Mouse (Mus musculus) C2C12 (cell line): ENCODE data around the gene Grik4. TPM values are rescaled to one million over a fixed set of nuclear protein-coding genes. Genes with fewer than 3 reads are reported as not detected.

ENCODE experiments used
- H3K27me3 ChIP-seq: one replicate; pipeline ENCODE4 v1.6.1; 2011; ENCODE audit not compliant: control insufficient read depth, insufficient read depth, insufficient read length
- H3K36me3 ChIP-seq: one replicate; pipeline ENCODE4 v1.6.1; 2011; ENCODE audit not compliant: control insufficient read depth, insufficient read depth
- H3K4me3 ChIP-seq: one replicate; pipeline ENCODE4 v1.5.1; 2011; ENCODE audit warnings: mild to moderate bottlenecking, control low read depth; ENCODE audit not compliant: poor library complexity, insufficient read depth, severe bottlenecking
- H3K79me2 ChIP-seq: one replicate; pipeline ENCODE4 v1.6.1; 2011; ENCODE audit not compliant: control insufficient read depth, insufficient read depth
- H3K79me3 ChIP-seq: one replicate; pipeline ENCODE4 v1.6.1; 2011; ENCODE audit warnings: low read depth, control low read depth
- H3ac ChIP-seq: one replicate; pipeline ENCODE3; 2011; ENCODE audit warnings: low read depth; ENCODE audit not compliant: control insufficient read depth, insufficient read length
- CEBPB ChIP-seq: IDR thresholded peaks from one replicate; pipeline ENCODE4 v1.6.1; 2011; ENCODE audit warnings: low read depth, mild to moderate bottlenecking, control low read depth, moderate library complexity
- CTCF ChIP-seq: IDR thresholded peaks from one replicate; pipeline ENCODE4 v1.5.1; 2011; ENCODE audit not compliant: control insufficient read depth, insufficient read depth, insufficient read length
- FOSL1 ChIP-seq: IDR thresholded peaks from one replicate; pipeline ENCODE4 v1.8.0; 2011; ENCODE audit warnings: mild to moderate bottlenecking, low read length; ENCODE audit not compliant: poor library complexity, insufficient read depth, severe bottlenecking
- MAX ChIP-seq: IDR thresholded peaks from one replicate; pipeline ENCODE4 v1.6.1; 2011; ENCODE audit warnings: mild to moderate bottlenecking, control low read depth
- MYOD1 ChIP-seq: IDR thresholded peaks from one replicate; pipeline ENCODE4 v1.6.1; 2011; ENCODE audit warnings: low read depth; ENCODE audit not compliant: control insufficient read depth, insufficient read length
- MYOG ChIP-seq: IDR thresholded peaks from one replicate; pipeline ENCODE4 v1.6.1; 2011; ENCODE audit not compliant: control insufficient read depth, insufficient read length; ENCODE audit errors: extremely low read depth
- USF1 ChIP-seq: IDR thresholded peaks from one replicate; pipeline ENCODE4 v1.6.1; 2011; ENCODE audit warnings: low read depth, mild to moderate bottlenecking, control low read depth, moderate library complexity
- polyA plus RNA-seq: library from polyadenylated mRNA; unstranded; fragments of >200 nt; fragmentation: generic; extraction: Trizol; gene quantifications from one replicate; pipeline ENCODE4 v1.2.1, GENCODE M21; 2012; ENCODE audit warnings: missing spikeins

Gene Grik4
- polyA plus RNA-seq, 1 experiment = not detected

GRCm38 (mm10) chr9:42857756-42858155 is 86.5 kb downstream of the Grik4 start:
- Histone ChIP-seq H3K4me3 (no peak overlapping the region), H3K36me3 (no peaks in the 10 kb centered on the region), H3ac (no peak overlapping the region), H3K27me3 (peaks cover 4% of the 10 kb centered on the region), H3K79me2 (no peaks in the 10 kb centered on the region), H3K79me3 (no peaks in the 10 kb centered on the region)
- TF ChIP-seq MAX (no peak), CEBPB (no peak), USF1 (no peak), FOSL1 (no peak), MYOG (no peak), MYOD1 (no peak), CTCF (no peak)

GRCm38 (mm10) chr9:42853077-42853476 is 91.2 kb downstream of the Grik4 start:
- no peak for TF ChIP-seq CTCF
- no peak for TF ChIP-seq MYOD1
- no peak for TF ChIP-seq FOSL1
- TF ChIP-seq MAX = no peak
- no peak for TF ChIP-seq MYOG
- no peak for TF ChIP-seq USF1
- TF ChIP-seq CEBPB = no peak
- no peak overlapping the region for H3ac ChIP-seq
- H3K27me3 ChIP-seq = peaks cover 14% of the 10 kb centered on the region
- no peaks in the 10 kb centered on the region for H3K79me3 ChIP-seq
- no peaks in the 10 kb centered on the region for H3K36me3 ChIP-seq
- no peak overlapping the region for H3K4me3 ChIP-seq
- H3K79me2 ChIP-seq = no peaks in the 10 kb centered on the region

GRCm38 (mm10) chr9:42850063-42850462 is 94.2 kb downstream of the Grik4 start:
- TF ChIP-seq USF1 (no peak), CTCF (no peak), CEBPB (no peak), FOSL1 (no peak)
- Histone ChIP-seq H3K4me3 (no peak overlapping the region), H3ac (no peak overlapping the region), H3K79me3 (no peaks in the 10 kb centered on the region), H3K27me3 (peaks cover 14% of the 10 kb centered on the region), H3K79me2 (no peaks in the 10 kb centered on the region), H3K36me3 (no peaks in the 10 kb centered on the region)

- Histone ChIP-seq H3K79me2 (no peaks in the 10 kb centered on the region), H3K79me3 (no peaks in the 10 kb centered on the region), H3ac (no peak overlapping the region), H3K4me3 (no peak overlapping the region), H3K27me3 (peaks cover 16% of the 10 kb centered on the region), H3K36me3 (no peaks in the 10 kb centered on the region)
- TF ChIP-seq MYOG (no peak), CTCF (no peak), MAX (no peak), CEBPB (no peak), FOSL1 (no peak), USF1 (no peak), MYOD1 (no peak)
Measured at GRCm38 (mm10) chr9:42848061-42848460, 96.2 kb downstream of the Grik4 start.

- TF ChIP-seq MYOD1 (no peak), MAX (no peak)
- H3ac ChIP-seq = no peak overlapping the region
- H3K27me3 ChIP-seq = peaks cover 25% of the 10 kb centered on the region
- H3K36me3 ChIP-seq = no peaks in the 10 kb centered on the region
- H3K79me2 ChIP-seq = no peaks in the 10 kb centered on the region
- H3K79me3 ChIP-seq = no peaks in the 10 kb centered on the region
- no peak overlapping the region for H3K4me3 ChIP-seq
Measured at GRCm38 (mm10) chr9:42846676-42847425, 97.4 kb downstream of the Grik4 start.

GRCm38 (mm10) chr9:42846139-42846538 is 98.2 kb downstream of the Grik4 start:
- Histone ChIP-seq H3K79me2 (no peaks in the 10 kb centered on the region), H3K36me3 (no peaks in the 10 kb centered on the region), H3K4me3 (no peak overlapping the region), H3K27me3 (peaks cover 29% of the 10 kb centered on the region), H3ac (no peak overlapping the region), H3K79me3 (no peaks in the 10 kb centered on the region)
- TF ChIP-seq USF1 (no peak), MYOD1 (no peak), MAX (no peak), CEBPB (no peak), FOSL1 (no peak)
